Mouse (Mus musculus): ENCODE data around the gene Abr. TPM values are rescaled to one million over a fixed set of nuclear protein-coding genes. Genes with fewer than 3 reads are reported as not detected.

The Abr gene
- 25.9 and 28.3 TPM in 2 replicates for polyA plus RNA-seq (2015; fragmentation: Nextera tagmentation; extraction: Ambion mirVana)

DNA sequence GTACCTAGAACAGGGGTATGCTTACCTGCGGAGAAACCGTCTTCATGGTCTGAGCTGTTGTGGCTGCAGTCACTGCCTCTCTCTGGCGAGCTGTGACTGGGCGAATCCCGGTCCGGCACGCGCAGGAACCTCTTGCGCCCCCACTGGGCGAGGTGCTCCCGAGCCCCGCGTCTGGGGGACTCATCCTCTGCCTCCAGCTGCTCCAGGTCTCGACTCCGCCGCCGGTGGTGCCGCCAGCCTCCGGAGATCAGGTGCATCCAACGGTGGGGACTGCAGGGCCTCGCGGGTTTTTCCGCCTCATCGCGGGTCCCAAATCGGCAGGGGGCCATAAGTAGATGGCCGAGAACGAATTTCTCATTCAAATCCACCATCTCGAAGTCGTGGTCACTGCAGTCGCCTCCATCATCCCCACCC is at the start of gene Abr:
Gene Abr, minus strand, starts transcription at position 163 of the 414 bp plus-strand sequence.
- ATAC-seq (ENCODE audit: borderline replicate concordance, extremely low read depth, low FRiP score, low TSS enrichment) = no peak
- H3K27ac ChIP-seq = peak within 1 kb of the TSS; percentile 31; the same call in 1 of the 2 replicates

DNA sequence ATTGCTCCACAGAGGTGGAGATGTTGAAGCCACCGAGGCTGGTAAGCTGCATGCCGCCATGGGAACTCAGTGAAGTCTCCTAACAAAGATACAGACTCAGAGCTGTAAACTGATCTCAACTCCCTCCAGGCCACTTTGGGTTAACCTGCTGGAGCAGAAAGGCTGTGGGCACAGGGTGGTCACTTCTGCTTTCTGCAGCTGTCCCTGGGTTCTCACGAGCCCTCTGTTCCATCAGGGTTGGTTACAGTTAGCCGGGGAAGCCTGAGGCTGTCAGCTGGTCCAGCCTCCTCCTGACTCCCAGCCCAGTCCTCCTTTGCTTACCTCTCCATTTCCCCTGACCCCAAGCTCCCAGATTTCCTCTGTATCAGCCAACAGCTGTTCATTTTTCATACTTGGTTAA is 45.7 kb upstream of the Abr start:
- Histone ChIP-seq H3K9ac (no peak overlapping the region), H3K27me3 (peaks cover 83% of the 10 kb centered on the region), H3K27ac (no peak overlapping the region), H3K36me3 (no peaks in the 10 kb centered on the region), H3K4me1 (peaks cover 6% of the 10 kb centered on the region), H3K9me3 (no peaks in the 10 kb centered on the region), H3K4me3 (no peak overlapping the region), H3K4me2 (no peak overlapping the region)
- no peak for ATAC-seq (ENCODE audit: borderline replicate concordance, extremely low read depth, low FRiP score, low TSS enrichment)
- 42% methylated on average over 4 of the region's 4 CpGs for WGBS

More for the DNA sequence above, at the start of gene Abr:
- under 1% methylated on average over 31 of the region's 31 CpGs for WGBS
- peak within 1 kb of the TSS; percentile 90 for H3K4me2 ChIP-seq
- peak within 1 kb of the TSS; percentile 55 for H3K9ac ChIP-seq
- no peaks in the 10 kb centered on the region for H3K36me3 ChIP-seq
- peaks cover 39% of the 10 kb centered on the region for H3K27me3 ChIP-seq
- H3K4me3 ChIP-seq = peak within 1 kb of the TSS; percentile 52
- peaks cover 10% of the 10 kb centered on the region for H3K4me1 ChIP-seq
- H3K9me3 ChIP-seq = no peaks in the 10 kb centered on the region

DNA sequence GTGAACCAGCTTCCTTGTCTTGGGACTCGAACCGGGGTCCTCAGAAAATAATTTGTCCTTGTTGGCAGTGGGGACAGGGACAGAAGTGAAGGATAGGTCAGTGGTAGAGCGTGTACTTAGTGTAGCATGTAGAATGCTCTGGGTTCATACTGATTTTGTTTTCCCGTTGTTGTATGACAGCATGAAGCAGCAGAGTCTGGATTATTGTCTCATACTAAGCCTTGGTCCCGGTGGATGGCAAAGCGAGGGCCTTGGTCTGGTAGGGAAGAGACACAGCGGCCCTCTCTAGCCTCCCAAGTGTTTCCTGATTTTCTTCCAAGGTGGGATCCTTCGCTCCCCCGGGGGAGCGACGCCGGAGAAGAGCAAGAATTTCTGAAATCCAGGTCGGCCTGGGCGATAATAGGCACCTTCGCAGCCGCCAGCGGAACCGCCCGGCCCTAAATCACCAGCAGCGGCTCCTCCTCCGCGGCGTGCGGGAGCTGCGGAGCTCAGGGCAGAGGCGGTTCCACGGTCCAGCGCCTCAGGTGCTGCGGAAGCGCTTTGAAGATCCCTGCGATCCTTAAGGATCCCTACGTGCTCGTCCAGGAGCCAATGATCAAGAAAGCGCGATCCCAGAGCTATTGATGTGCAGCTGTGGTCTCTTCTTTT is 44.0 kb upstream of the Abr start:
- Histone ChIP-seq H3K4me1 (no peaks in the 10 kb centered on the region), H3K27ac (no peak overlapping the region), H3K9me3 (no peaks in the 10 kb centered on the region), H3K4me3 (peak overlapping the region; percentile 23), H3K36me3 (no peaks in the 10 kb centered on the region), H3K4me2 (peak overlapping the region; percentile 45), H3K27me3 (peaks cover 67% of the 10 kb centered on the region), H3K9ac (no peak overlapping the region)
- ATAC-seq (ENCODE audit: borderline replicate concordance, extremely low read depth, low FRiP score, low TSS enrichment) = no peak
- 10% methylated on average over 35 of the region's 35 CpGs for WGBS

DNA sequence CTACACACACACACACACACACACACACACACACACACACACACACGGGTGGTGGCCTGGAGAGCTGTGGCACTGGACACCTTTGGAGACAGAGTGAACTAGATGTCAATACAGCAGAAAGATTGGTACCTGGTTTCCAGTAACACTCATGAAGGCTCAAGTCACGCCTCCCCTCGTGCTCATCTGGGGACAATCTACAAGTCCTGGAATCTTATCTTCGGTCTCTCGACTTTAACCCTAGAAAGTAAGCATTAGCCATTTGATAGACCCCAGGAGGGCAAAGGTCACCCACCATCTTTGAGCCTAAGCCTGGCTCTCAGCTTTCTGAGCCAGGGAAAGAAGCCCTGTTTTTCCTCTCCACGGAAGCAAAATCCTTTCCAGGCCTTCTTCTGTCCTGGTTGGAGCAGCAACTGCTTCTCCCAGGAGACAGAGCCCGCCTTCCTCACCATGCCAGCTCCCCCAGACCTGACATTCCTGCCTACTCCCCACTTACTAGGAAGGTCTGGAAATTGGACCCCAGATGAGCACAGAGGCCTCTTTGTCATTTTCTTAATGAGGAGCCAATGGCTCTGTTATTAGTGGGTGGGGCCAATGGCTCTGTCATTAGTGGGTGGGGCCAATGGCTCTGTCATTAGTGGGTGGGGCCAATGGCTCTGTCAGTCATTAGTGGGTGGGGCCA is 39.8 kb upstream of the Abr start:
- Histone ChIP-seq H3K27me3 (peaks cover 37% of the 10 kb centered on the region), H3K4me2 (no peak overlapping the region), H3K4me3 (no peak overlapping the region), H3K9me3 (no peaks in the 10 kb centered on the region), H3K9ac (no peak overlapping the region), H3K27ac (no peak overlapping the region), H3K4me1 (no peaks in the 10 kb centered on the region), H3K36me3 (no peaks in the 10 kb centered on the region)
- WGBS = 48% methylated on average over 7 of the region's 7 CpGs
- no peak for ATAC-seq (ENCODE audit: borderline replicate concordance, extremely low read depth, low FRiP score, low TSS enrichment)

DNA sequence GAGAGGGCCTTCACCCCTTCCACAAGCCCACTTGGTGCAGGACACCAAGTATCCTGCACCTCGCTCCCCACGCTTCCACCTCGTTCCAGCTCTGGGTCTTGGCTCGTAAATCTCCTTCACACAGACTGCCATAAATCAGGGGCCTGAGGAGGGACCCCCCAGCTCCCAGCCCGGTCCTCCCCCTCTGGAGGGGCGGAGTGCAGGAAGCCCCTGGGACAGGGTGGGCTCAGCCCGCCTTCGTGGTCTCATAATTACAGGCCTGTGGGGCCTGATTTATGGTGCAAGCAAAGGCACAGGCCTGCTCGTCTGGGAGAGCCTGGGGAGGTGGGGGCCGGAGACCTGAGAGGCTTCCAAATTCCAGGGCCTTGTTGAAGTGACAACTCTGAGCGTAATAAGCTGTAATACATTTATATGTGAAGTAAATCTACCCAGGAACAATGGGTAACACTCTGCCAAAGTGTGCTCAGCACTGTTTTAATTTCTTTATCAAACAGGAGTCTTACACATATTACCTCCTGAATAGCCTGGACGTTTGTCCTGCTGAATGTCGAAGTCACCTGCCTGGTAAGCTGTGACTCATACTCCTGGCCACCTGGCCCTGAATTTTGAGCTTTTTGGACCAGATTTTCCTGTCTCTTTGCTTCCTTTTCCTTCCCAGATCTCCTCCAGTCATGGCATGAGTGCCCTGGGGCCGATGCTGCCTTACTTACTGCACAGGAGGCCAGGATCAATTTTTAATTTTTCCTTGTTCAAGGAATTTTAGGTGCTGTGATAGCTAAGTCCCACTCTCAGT is 37.2 kb upstream of the Abr start:
- ATAC-seq (ENCODE audit: borderline replicate concordance, extremely low read depth, low FRiP score, low TSS enrichment) = no peak
- no peak overlapping the region for H3K4me2 ChIP-seq
- no peak overlapping the region for H3K4me3 ChIP-seq
- peaks cover 11% of the 10 kb centered on the region for H3K27me3 ChIP-seq
- WGBS = 48% methylated on average over 14 of the region's 14 CpGs
- no peaks in the 10 kb centered on the region for H3K4me1 ChIP-seq
- no peak overlapping the region for H3K9ac ChIP-seq
- no peaks in the 10 kb centered on the region for H3K9me3 ChIP-seq
- H3K36me3 ChIP-seq = no peaks in the 10 kb centered on the region
- no peak overlapping the region for H3K27ac ChIP-seq

DNA sequence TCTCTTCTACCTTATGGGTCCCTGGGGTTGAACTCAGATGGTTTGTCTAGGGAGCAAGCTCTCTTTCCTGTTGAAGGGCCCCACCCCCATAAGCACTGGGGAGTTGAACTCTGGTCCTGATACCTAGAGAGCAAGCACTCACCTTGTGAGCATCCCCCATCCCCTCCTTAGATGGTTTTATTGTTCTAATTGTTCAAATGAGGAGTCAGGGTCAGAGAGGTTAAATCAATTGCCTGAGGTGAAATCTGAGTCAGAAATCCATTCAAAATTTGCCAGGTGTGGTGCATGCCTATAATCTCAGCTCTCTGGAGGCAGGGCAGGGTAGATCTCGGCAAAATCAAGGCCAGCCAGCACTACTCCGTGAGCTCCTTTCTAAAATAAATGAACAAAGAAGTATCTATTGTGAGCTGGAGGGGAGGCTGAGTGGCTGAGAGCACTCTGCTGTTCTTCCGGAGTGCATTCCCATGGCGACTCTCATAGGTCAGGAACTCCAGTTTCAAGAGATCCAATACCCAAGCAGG is 35.4 kb upstream of the Abr start:
- no peaks in the 10 kb centered on the region for H3K36me3 ChIP-seq

DNA sequence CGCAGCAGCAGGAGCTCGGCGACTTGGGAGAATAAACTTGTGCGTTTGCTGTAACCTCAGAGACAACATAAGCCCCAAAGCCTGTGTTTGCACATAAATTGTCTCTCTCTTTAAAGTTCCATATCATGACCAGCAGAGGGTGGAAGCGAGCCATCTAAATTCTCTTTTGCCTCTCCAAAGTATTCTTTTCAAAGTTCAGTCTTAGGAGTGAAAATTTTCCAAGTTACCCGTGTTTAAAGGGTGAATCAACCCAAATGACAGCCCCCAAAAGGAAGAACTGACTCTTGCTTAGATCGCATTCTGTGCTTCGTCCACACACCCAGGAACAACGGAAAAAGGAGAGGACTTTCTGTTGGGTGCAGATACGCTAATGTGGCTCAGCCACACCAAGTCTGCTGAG is 33.0 kb upstream of the Abr start:
- H3K36me3 ChIP-seq = no peaks in the 10 kb centered on the region
- no peaks in the 10 kb centered on the region for H3K4me1 ChIP-seq
- H3K27me3 ChIP-seq = no peaks in the 10 kb centered on the region
- H3K9ac ChIP-seq = peak overlapping the region; percentile 37; the same call in 1 of the 2 replicates
- H3K4me3 ChIP-seq = peak overlapping the region; percentile 21
- no peak for ATAC-seq (ENCODE audit: borderline replicate concordance, extremely low read depth, low FRiP score, low TSS enrichment)
- peak overlapping the region; percentile 53 for H3K4me2 ChIP-seq
- H3K27ac ChIP-seq = no peak overlapping the region
- no peaks in the 10 kb centered on the region for H3K9me3 ChIP-seq
- WGBS = 4% methylated on average over 10 of the region's 10 CpGs

More for the DNA sequence above, 35.4 kb upstream of the Abr start:
- Histone ChIP-seq H3K4me1 (no peaks in the 10 kb centered on the region), H3K27ac (no peak overlapping the region), H3K4me2 (no peak overlapping the region), H3K4me3 (no peak overlapping the region), H3K27me3 (no peaks in the 10 kb centered on the region), H3K9ac (no peak overlapping the region), H3K9me3 (no peaks in the 10 kb centered on the region)
- no peak for ATAC-seq (ENCODE audit: borderline replicate concordance, extremely low read depth, low FRiP score, low TSS enrichment)
- 34% methylated on average over 4 of the region's 4 CpGs for WGBS

DNA sequence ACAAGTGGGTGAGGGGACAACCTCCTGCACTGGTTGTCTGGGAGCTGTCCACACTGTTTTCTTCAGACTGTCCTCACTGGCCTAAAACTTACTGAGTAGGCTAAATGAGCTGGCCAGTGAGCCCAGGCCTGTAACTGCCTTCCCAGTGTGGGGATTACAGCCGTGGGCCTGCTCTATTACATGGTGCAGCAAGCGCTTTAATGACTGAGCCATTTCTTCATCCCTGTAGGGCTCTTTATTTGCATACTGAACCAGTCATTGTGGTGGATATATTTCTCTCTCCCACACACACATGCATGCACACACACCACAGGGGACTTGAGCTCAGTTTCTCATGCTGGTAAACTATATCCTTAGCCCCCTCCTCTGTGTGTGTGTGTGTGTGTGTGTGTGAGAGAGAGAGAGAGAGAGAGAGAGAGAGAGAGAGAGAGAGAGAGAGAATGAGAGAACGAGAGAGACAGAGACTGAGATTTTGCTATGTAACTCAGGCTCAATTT is 30.8 kb upstream of the Abr start:
- H3K9ac ChIP-seq = no peak overlapping the region
- H3K4me2 ChIP-seq = no peak overlapping the region
- 48% methylated on average over 3 of the region's 3 CpGs for WGBS
- no peak overlapping the region for H3K27ac ChIP-seq
- no peaks in the 10 kb centered on the region for H3K27me3 ChIP-seq
- H3K4me3 ChIP-seq = no peak overlapping the region
- H3K36me3 ChIP-seq = no peaks in the 10 kb centered on the region
- no peaks in the 10 kb centered on the region for H3K9me3 ChIP-seq
- H3K4me1 ChIP-seq = no peaks in the 10 kb centered on the region
- ATAC-seq (ENCODE audit: borderline replicate concordance, extremely low read depth, low FRiP score, low TSS enrichment) = no peak

DNA sequence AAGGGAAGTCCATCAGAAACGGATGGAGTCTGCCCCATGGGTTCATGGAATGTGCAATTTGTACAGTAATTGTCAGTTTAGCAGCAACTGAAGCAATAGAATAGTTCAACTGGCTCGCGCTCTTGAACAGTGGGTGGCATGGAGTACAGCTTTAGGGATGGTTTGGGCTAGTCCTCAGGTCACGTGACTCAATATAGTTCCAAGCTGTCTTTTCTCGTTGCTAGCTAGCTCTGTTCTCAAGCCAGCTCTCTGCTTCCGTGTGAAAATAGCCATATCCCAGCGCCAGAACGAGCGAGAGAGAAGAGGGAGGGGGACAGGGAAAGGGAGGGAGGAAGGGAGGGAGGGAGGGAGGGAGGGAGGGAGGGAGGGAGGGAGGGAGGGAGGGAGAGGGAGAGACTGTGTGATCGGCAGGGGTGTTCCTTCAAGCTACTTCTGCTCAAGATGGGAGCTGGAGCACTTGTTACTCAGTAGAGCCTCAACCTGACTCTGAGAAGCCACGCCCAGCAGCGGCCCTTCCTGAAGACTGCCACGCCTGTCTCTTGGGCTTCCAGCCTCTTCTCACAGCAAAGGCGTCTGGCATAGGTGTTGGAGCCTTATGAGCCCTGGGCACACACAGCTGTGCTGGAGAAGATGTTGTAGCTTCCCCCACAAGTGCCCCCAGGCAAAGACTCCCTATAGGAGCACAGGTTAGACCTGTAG is 28.9 kb upstream of the Abr start:
- no peak overlapping the region for H3K4me3 ChIP-seq
- H3K9me3 ChIP-seq = no peaks in the 10 kb centered on the region
- WGBS = 53% methylated on average over 12 of the region's 14 CpGs
- no peak overlapping the region for H3K9ac ChIP-seq
- no peak overlapping the region for H3K4me2 ChIP-seq
- H3K27me3 ChIP-seq = no peaks in the 10 kb centered on the region
- H3K27ac ChIP-seq = no peak overlapping the region
- no peak for ATAC-seq (ENCODE audit: borderline replicate concordance, extremely low read depth, low FRiP score, low TSS enrichment)
- peaks cover 16% of the 10 kb centered on the region for H3K4me1 ChIP-seq
- H3K36me3 ChIP-seq = no peaks in the 10 kb centered on the region

DNA sequence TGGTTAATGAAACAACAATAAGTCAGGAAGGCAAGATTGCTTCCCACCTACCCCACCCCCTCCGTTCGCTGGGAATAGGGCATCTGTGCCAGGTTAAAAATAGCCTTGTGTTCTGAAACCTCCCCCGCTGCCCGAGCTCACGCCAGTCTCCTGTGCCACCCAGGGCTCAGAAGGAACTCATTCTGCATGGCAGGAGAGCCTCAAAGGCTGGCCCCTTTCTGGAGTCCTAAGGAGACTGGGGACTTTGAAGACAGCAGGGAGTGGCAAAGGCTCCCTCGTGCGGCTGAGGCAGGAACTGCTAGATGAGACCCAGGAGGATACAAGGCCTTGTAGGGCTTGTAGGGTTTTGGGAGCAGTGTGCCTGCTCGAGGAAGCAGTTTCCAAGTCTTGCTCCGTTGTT is 25.4 kb upstream of the Abr start:
- no peak for ATAC-seq (ENCODE audit: borderline replicate concordance, extremely low read depth, low FRiP score, low TSS enrichment)
- no peak overlapping the region for H3K9ac ChIP-seq
- peaks cover 16% of the 10 kb centered on the region for H3K4me1 ChIP-seq
- H3K27ac ChIP-seq = no peak overlapping the region
- 6% methylated on average over 9 of the region's 9 CpGs for WGBS
- H3K4me3 ChIP-seq = no peak overlapping the region
- H3K36me3 ChIP-seq = no peaks in the 10 kb centered on the region
- no peaks in the 10 kb centered on the region for H3K9me3 ChIP-seq
- peak overlapping the region; percentile 36 for H3K4me2 ChIP-seq
- H3K27me3 ChIP-seq = peaks cover 10% of the 10 kb centered on the region

DNA sequence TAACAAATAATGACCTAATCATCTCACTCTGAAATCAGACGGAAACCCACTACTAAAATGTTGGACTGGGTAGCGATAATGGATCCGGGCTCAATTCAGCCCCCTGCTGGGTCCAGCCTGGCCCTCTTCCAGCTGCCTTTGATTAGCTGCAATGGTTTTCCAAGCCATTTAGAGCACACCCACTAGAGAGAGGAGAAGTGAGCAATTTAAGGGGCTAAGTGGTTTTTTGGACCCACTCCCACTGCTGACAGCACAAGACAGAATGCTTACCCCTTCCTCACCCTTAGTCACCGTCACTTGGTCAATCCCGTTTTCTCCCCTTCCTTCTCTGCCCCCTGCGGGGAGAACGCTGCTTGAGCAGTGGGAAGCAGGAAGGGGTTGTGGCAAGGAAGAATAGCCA is 24.9 kb upstream of the Abr start:
- Histone ChIP-seq H3K9me3 (no peaks in the 10 kb centered on the region), H3K4me2 (peak overlapping the region; percentile 36), H3K4me1 (peaks cover 16% of the 10 kb centered on the region), H3K36me3 (no peaks in the 10 kb centered on the region), H3K27ac (no peak overlapping the region), H3K4me3 (no peak overlapping the region), H3K27me3 (peaks cover 10% of the 10 kb centered on the region), H3K9ac (no peak overlapping the region)
- no peak for ATAC-seq (ENCODE audit: borderline replicate concordance, extremely low read depth, low FRiP score, low TSS enrichment)
- WGBS = 9% methylated on average over 7 of the region's 7 CpGs
